Mouse (Mus musculus) adrenal gland, adult (tissue): ENCODE data around the gene Gm8369.
A peak's percentile ranks its signal among the peaks of the same experiment; 100 is the strongest.
"Not testable (repeated sequence)": the region's sequence is repeated elsewhere in the genome, so short reads cannot be mapped to it uniquely, and the experiment has no call there.

ENCODE experiments used
- DNase-seq, 2 experiments: peaks; one replicate each; pipeline ENCODE4 v3.0.0; 2022 to 2023; ENCODE audit warnings: low spot score in 1 of 2; ENCODE audit not compliant: inconsistent age in 2 of 2

The Gm8369 gene

GRCm38 (mm10) chr19:11485746-11486145, at the start of gene Gm8369:
Gm8369 (plus strand) TSS chr19:11485938.
- DNase-seq = no peak

DNA sequence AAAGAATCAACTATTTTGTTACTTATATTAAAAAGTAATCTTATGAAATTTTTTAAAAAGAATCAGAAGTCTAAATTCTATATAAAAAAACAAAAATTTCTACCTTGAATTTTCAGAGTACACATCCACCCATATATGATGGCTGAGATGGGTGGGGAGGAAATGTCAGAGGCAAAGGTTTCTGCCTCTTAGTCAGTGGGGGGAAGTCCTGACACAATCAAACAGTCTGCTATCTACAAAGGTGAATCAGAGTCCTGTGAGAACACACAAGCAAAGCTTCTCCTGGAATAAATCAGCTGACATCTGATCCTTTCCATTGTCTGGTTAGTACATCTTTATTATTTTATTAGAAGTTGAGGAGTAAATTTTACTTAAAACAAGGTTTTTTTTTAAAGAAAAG, 42.4 kb upstream of the Gm8369 start, which contains the start of gene Ms4a4b:
Ms4a4b (plus strand) TSS at position 216 of the 400 bp plus-strand sequence.
- no peak for DNase-seq

DNA sequence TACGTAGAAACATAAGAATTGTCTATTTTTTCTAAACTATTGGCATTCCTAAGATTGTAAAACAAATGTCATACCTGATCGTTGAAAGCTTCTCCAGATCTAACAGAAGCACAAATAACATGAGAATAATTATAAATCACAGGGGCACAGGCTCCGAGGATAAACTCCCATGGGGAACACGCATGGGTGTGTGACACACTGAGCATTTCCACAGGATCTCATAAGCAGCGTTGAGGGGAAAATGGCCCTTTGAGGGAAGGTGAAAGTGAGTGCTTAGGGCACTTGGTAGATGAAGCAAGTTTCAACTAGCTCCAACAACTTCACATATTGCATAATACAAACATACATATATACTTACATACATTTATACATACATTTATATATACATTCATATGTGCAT, 41.8 kb upstream of the Gm8369 start:
- no peak for DNase-seq

GRCm38 (mm10) chr19:11447238-11447637, 38.5 kb upstream of the Gm8369 start:
- DNase-seq = no peak

DNA sequence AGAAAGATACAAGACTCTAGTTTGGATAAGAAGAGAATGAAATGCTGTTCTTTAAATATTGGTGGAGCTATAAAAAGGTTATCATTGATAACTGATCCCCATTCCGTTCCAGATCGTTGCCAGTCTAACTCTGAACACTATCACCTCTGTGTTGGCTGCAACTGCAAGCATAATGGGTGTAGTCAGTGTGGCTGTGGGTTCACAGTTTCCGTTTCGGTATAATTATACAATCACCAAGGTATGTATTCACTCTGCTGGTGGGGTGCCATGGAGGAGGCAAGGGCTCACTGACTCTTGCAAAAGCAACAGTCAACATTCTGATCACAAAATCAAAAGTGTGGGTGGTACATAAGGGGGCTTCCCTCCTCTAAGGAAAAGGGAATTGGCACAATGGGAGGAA, 26.7 kb upstream of the Gm8369 start:
- not testable (repeated sequence) for DNase-seq

- DNase-seq = peak in 1 of 2 experiments; percentile 29
Observed at GRCm38 (mm10) chr19:11464795-11465194, 20.9 kb upstream of the Gm8369 start.

DNA sequence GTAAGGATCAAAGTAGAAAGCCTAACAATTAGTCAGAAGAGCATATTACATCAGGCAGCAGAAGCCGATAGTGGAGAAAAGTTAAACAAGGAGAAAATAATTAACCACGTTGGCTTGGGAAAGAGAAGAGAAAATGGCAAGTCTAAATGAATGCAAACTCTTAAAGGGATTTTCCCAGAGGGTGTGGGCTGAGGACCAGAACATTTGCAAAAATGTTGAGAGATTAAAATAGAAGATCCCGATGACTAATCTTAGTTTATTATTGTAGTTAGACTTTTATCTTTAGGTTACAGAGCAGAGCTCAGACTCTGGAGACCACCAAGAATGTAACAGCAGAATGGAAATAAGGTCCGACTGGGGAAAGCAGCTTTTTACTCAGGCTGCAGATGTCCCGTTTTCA, 19.3 kb upstream of the Gm8369 start:
- DNase-seq = no peak

DNA sequence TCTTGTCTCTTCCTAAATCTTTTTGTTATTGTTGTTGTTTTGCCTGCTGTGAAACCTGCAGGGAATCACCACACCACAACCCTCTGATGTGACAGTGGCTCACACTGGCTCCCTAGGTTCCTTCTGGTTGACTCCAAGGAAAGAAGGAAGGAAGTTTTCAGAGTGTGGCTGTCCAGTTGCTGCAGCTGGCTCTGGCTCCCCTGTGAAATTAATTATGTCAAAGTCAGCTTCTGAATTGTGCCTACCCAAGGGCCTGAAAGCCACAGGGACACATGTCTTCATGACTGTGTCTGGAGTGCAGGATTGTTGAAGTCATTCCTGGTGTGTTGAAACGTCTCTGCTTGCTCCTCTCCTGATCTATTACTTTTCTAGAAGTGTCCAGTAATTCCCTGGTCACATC, 17.4 kb upstream of the Gm8369 start:
- peak in 1 of 2 experiments; percentile 3 for DNase-seq

DNA sequence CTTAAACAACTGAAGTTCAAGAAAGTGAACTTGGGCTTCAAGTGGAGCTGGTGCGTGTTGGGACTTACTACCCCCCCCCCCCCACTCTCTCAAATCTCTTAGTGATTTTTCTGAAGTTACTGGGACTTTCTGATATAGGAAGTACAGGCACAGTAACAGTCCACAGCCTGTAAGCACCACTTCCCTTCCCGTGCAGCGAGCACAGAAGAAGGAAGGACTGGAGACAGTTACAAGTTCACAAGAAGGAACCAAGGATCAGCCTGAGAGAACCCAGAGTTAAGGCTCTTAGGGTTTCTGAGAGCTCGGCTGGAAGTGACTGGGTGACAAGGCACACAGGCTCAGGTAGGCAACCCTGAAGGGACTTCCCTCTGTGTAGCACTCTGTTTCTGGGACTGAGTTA, 16.5 kb upstream of the Gm8369 start, which contains the start of gene Ms4a6c:
Ms4a6c (plus strand) TSS at position 152 of the 400 bp plus-strand sequence.
- DNase-seq = not testable (repeated sequence)

- DNase-seq = no peak
Observed at GRCm38 (mm10) chr19:11479714-11480113, 6.0 kb upstream of the Gm8369 start.

DNA sequence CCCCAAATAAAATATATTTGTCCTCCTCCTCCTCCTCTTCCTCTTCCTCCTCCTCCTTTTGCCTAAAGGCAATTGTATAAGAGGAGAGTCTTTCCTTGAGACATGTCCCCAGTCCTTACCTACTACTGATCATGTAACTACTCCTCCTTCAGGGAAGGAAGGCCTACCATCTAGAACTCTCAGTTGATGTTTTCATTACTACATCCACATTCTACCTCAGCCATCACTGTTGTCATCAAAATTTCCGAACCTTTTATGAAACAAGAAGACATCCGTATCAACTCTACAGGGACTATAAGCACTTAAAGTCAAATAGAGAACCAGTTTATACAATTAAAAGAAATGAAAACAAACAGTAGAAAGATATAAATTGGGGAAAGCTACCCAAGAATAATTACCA, 3.1 kb upstream of the Gm8369 start:
- no peak for DNase-seq

- no peak for DNase-seq
Observed at GRCm38 (mm10) chr19:11483941-11484340, 1.8 kb upstream of the Gm8369 start.

- no peak for DNase-seq
Observed at GRCm38 (mm10) chr19:11484388-11484787, 1.4 kb upstream of the Gm8369 start.

GRCm38 (mm10) chr19:11485266-11485665, 472 bp upstream of the Gm8369 start:
- no peak for DNase-seq

DNA sequence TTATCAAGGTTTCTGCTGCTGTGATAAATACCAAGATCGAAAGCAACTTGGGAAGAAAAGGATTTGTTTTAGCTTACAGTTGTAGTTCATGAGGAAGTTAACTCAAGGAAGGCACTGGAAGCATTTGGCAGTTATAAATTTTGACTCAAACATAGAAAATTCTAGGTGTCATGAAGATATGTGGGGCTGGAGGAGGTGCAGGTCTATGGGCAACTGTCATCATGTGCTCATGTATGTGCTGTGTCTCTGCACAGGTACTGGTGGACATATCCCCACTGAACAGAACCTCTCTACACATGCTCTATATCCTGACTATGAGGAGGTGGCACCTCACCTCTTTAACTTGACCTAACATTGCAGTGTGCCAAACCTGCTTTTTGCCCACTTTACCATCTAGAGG, 861 bp downstream of the Gm8369 start:
- DNase-seq = no peak

- DNase-seq = no peak
Observed at GRCm38 (mm10) chr19:11491406-11492189, 5.9 kb downstream of the Gm8369 start.

DNA sequence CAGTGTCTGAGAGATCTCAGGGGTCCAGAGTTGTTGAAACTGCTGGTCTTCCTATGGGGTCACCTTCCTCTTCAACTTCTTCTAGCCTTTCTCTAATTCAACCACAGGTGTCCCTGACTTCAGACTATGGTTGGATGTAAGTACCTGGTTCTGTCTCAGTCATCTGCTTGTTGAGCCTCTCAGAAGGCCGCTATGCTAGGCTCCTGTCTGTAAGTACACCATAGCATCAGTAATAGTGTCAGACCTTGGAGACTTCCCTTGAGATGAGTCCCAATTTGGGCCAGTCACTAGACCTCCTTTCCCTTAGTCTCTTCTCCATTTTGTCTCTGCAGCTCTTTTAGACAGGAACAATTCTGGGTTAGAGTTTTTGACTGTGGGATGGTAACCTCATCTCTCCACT, 6.9 kb downstream of the Gm8369 start:
- DNase-seq = no peak

DNA sequence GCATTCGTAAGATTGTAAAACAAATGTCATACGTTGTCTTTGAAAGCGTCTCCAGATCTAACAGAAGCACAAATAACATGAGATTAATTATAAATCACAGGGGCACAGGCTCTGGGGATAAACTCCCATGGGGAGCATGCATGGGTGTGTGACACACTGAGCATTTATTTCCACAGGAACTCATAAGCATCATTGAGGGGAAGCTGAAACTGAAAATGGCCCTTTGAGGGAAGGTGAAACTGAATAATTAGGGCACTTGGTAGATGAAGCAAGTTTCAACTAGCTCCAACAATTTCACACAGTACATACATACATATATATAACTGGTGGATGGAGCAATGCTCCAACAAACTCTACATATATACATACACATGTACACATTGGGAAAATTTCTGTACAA, 8.8 kb downstream of the Gm8369 start:
- DNase-seq = no peak

DNA sequence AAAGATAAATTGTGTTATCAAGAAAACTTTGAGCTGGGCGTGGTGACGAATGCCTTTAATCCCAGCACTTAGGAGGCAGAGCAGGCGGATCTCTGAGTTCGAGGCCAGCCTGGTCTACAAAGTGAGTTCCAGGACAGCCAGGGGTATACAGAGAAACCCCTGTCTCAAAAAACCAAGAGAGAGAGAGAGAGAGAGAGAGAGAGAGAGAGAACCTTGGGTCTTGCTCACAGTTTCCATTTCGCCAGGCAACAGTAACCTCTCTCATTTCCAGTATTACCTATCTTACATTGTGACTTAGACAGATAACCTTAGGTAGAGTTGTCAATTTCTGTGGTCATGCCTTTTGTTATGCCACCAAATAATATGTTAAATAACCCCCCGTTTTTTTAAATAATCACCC, 10.6 kb downstream of the Gm8369 start:
- DNase-seq = no peak

DNA sequence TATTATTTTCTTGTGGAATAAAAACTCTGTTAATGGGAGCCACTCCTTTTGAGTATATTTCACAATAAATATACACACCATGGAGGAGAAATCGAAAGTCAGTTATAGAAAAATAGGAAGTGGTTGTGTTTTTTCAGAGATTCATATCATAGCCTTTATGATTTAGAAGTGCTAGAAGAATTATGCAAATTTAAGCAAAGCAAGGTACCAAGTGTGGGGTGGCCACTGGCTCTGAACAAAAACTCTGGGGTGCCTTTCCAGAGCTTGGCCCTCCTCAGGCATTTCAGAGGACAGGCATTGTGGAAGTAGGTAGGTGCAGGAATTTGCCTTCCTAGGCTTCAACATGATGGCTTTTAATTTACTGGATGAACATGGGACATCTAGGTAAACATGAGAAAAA, 11.6 kb downstream of the Gm8369 start:
- DNase-seq = not testable (repeated sequence)

- no peak for DNase-seq
Observed at GRCm38 (mm10) chr19:11500796-11501195, 15.1 kb downstream of the Gm8369 start.

DNA sequence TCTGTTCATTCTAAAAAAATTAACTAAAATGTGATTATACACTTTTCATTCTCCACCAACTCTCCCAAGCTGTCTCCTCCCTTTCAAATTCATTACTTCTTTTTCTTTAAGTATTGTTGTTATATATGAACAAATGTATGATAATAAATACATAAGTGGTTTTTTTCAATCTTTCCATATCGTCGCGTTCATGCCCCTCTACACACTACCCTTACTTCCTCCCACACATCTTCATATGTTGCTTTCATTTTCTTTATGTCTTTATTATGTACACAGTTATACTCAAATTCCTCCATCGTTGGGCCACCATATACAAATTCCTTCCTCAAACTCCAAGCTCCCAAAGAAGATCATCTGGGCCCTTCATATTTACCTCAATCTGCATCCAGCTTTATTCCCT, 15.6 kb downstream of the Gm8369 start:
- DNase-seq = no peak

DNA sequence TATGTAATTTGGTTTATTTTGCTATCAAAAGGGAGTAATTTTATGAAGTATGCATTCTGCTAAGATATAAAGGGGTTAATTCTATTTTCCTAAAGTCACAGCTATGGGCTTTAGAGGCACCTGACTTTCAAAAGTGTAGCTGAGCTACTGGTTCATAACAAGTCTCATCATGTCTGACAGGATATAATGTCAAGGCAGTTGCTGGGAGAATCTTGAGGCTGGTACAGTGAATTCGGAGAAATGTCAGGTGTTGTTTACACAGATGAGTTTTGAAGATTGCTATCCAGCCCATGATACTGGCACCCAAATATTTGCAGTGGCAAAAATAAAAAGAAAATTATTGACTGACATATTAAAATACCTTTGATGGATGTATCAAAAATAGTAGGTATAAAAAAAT, 19.1 kb downstream of the Gm8369 start:
- DNase-seq = no peak
